In the genomic region with DNA sequence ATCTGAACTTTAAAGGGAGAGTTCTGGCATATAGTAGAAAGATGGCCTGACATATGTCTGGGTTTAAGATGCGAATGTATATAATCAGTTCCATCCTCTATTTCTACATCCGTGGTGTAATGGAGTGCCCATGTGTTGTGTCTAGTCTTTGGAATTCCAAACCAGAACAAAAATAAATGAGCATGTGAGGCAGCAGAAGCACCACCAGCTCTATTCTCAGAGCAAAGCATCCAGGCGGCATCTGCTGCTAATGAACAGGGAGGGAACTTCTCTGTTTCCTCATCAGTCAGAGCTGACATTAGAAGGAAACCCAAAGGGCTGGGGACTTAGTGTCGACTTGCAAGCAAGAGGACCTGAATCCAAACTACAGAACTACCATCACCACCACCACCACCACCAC, we compare ENCODE assay signal across 21 mouse cellular contexts.
"Had no signal": no experiment of that assay in that cellular context is flagged by ENCODE, and none has a peak within 500 bp of the region (broad histone marks: within the 10 kb centered on the region; RNA-seq: fewer than 3 reads in every experiment).

No protein-coding gene starts in this region.

- ATAC-seq: intestine, embryonic 15.5 days; liver, postnatal 0 days; lung, postnatal 0 days; midbrain, embryonic 13.5 days; midbrain, embryonic 16.5 days had no signal

- H3K4me3 ChIP-seq: intestine, embryonic 15.5 days; kidney, embryonic 15.5 days; limb, embryonic 12.5 days; limb, embryonic 15.5 days; midbrain, embryonic 13.5 days; myocyte; neural tube, embryonic 13.5 days had no signal

- H3K4me1 ChIP-seq: intestine, embryonic 15.5 days; kidney, embryonic 15.5 days; limb, embryonic 12.5 days; limb, embryonic 15.5 days had no signal

- H3K27ac ChIP-seq: intestine, embryonic 15.5 days; kidney, embryonic 15.5 days; limb, embryonic 12.5 days; limb, embryonic 15.5 days; liver, embryonic 14.5 days; macrophage; midbrain, embryonic 13.5 days; neural tube, embryonic 13.5 days; stomach, postnatal 0 days had no signal

- H3K36me3 ChIP-seq: intestine, embryonic 15.5 days; kidney, embryonic 15.5 days; limb, embryonic 12.5 days; limb, embryonic 15.5 days; midbrain, embryonic 13.5 days; neural tube, embryonic 13.5 days had no signal

- H3K27me3 ChIP-seq: intestine, embryonic 15.5 days; kidney, embryonic 15.5 days; limb, embryonic 12.5 days; limb, embryonic 15.5 days; midbrain, embryonic 13.5 days; neural tube, embryonic 13.5 days had no signal

- H3K9me3 ChIP-seq: intestine, embryonic 15.5 days; kidney, embryonic 15.5 days; limb, embryonic 12.5 days; limb, embryonic 15.5 days; midbrain, embryonic 13.5 days; neural tube, embryonic 13.5 days had no signal

- DNase-seq: kidney, adult 11 months; kidney, adult 8-10 months; kidney, postnatal 10 days; kidney, postnatal 36 days; liver, postnatal 0 days; lung, embryonic 14.5 days; retina, postnatal 1 day; thymus, adult 2 months; thymus, postnatal 25 days had no signal
